Mouse (Mus musculus): ENCODE data around the gene Exosc5.

Gene Exosc5

GRCm38 (mm10) chr7:25674719-25675300, 15.8 kb downstream of the Exosc5 start, which contains the start of gene Tmem91:
Gene Tmem91 (minus strand): TSS chr7:25675166.
- in situ Hi-C loops (cut with MboI; ENCODE audit: unreplicated experiment in 2 of 2): no loop called here

DNA sequence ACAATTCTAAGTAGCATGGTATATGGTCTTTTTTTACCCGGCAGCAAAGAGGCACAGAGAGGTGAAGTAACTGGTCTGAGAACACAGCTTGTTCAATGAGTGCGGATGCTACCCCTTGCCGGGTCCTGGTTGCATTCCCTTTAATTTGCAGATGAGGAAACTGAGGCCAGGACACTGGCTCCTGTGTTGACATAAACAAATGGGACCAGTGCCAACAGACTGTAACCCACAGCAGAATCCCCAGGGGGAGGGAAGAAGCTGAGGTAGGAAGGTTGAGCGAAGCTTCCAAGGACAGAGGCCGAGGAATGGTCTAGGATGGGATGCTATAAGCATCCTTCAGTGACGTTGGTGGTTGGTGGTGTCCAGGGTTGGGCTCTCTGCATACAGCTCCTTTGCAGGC, 16.4 kb downstream of the Exosc5 start:
- in situ Hi-C loops (cut with MboI; ENCODE audit: unreplicated experiment in 2 of 2): no loop called here

DNA sequence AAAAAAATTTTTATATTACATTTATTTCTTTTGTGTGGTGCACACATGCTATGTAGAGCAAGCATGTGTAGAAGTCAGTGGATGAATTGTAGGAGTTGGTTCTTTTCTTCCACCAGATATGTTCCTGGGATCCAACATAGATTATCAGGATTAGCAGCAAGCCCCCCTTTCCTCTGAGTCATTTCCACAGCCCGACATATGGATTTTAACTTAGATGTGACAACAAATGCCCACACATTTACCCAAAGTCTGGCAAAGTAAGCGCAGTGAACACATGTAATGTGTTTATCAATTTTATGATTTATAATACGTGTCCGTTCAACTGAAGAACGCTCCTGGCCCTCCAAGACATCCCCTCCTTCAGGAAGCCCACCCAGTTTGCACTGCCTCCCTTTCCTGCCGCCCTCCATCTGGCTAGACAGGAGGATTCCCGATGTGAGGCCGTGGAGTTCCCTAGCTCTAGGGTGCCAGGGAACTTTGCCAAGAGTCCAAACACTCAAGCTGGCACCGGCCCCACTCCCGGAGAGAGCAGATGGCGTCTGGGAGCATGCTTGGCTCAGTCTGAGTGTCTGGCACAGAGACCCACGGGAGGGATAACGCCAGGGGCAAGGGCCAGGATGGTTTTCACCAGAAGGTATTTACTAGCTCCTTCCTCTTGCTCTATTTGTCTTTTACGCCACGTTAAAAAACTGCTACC, 17.3 kb downstream of the Exosc5 start:
- in situ Hi-C loops (cut with MboI; ENCODE audit: unreplicated experiment in 2 of 2): no loop called here

DNA sequence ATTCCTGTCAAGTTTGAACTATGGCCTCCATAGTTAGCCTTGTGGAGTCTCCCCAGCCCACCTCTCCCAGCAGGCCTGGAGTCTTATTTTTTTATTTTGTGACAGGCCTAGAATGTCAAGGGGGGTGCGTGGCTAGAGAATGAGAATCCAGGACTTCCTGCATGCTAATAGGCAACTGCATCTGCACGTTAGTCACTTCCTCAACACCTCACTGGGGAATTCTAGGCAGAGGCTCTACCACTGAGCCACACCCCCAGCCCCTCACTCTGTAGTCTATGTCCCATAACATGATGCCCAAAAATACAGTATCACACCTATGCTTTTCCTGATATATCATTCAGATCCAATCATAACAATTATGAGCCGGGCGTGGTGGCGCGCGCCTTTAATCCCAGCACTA, 18.0 kb downstream of the Exosc5 start:
- in situ Hi-C loops (cut with MboI; ENCODE audit: unreplicated experiment in 2 of 2): no loop called here

DNA sequence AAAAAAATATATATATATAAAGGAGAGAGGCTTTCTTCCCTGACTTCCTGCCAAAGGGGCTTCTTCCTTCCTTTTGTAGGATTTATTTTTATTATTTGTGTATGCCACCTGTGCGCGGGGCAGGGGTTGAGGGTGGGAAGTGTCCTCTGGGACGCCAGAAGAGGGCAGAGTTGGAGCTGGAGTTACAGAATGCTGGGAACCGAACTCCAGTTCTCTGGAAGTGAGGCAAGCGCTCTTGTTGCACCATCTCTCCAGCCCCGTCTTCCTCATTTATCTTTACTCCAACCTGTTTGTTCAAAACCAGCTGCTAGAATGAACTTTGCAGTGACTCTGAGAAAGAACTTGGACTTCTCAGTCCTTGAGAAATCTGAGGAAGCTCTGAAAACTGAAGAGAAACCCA, 21.0 kb downstream of the Exosc5 start:
- in situ Hi-C loops (cut with MboI; ENCODE audit: unreplicated experiment in 2 of 2): loop anchor here (5.0 kb wide), 3 partner anchors 37 to 72 kb away; partner anchors contain the start of genes Ccdc97 (in 1 of the 2) and Hnrnpul1 (in 1 of the 2)

DNA sequence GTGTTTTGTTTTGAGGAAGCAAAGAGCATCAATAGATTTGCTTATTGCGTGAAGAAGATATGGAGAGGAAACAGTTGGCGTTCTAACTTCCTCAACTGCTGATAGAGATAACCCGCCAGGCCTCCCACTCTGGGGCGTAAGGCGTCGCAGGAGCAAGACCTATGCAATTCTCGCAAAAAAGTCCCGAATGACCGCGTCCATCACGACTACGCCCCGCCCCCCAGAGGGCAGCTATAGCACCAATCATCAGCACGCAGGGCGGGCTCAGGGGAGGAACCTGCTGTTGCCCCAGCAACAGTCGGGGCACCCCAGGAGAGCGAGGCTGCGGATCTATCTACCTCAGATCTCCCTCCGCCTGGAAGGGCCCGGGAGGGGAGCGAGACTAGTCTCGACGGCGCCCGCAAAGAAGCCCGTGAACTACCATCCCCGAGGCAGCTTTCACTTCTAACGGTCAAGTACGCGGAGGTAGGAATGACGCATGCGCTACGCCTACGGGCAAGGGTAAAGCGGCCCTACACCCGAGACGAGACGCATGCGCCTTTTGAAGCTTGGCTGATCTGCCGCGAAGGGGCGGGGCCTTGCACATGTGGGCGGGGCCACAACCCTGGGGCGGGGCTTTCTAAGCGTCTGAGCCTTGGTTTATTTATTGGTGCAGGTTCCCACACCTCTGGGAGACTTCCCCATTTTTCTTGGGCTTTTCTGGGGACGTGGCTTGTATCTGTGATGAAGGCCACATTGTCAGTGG, 21.7 kb downstream of the Exosc5 start, which contains the start of gene B9d2:
B9d2 (plus strand) TSS at position 267 of the 745 bp plus-strand sequence.
- in situ Hi-C loops (cut with MboI; ENCODE audit: unreplicated experiment in 2 of 2): loop anchor here (5.0 kb wide), 3 partner anchors 37 to 72 kb away; partner anchors contain the start of genes Ccdc97 (in 1 of the 2) and Hnrnpul1 (in 1 of the 2)

DNA sequence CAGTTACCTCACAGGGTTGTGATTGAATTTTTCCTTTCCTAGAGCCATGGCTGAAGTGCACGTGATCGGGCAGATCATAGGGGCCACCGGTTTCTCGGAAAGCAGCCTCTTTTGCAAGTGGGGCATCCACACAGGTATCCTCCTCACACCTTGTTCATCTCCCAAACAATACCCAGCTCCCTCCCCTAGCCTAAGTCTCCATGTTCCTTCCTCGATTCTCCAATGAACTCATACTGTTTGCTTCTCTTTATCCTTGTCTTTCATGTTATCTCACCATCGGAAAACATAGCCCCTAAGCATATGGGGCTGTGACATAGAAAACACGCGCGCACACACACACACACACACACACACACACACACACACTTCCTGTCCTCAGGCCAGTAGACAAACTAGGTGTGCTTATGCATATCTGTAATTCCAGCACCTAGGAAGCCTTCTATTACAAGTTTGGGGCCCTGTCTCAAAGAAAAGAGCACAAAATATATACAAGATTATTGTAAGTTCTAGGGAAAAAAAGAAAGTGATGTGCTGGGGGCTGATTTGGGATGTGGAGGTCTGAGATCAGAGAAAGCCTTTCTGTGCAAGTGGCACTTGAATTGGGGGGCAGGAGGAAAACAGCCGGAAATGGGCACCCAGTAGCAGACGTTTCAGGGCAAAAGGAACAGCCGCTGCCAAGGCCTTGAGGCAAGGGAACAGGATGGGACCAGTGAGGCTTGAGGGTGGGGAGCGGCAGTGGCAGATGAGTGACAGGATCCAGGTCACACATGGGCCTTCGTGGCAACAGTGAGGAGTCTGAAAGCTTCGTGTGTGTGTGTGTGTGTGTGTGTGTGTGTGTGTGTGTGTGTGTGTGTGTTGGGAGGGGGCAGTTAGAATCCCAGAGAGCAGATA, 22.6 kb downstream of the Exosc5 start:
- in situ Hi-C loops (cut with MboI; ENCODE audit: unreplicated experiment in 2 of 2): loop anchor here (5.0 kb wide), 3 partner anchors 36 to 71 kb away; partner anchors contain the start of genes Ccdc97 (in 1 of the 2) and Hnrnpul1 (in 1 of the 2)

DNA sequence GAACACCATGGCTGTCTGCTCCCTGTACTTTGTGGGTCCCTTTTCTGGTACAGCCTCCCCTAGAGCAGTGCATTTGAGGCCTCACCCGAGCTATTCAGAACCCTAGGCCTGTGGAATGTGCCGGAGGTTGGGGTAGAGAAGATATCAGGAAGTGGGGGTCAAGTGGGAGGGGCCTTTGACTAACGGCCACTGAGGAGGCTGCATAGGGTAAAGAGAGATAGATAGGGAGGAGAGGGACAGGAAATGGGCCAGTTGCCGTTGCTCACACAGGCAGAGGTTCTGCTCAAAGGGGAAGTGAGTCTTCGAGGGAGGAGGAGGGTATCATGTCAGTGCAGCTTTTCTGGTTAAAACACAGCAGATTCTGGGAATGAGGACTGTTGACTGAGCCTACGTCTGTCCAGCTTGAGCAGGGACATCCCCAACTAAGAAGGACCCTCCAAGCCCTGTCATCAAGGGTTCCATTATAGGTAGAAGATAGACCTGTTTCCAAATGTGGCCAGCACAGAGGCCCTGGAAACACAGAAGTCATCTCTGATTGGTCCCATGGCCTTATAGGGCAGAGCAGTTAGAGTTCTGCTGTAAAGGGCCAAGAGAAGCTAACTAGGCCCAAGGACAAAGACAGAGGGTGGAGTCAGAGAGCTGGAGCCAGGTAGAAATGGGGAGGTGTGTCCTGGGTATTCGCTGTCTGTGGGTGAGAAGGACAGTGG, 24.7 kb downstream of the Exosc5 start:
- in situ Hi-C loops (cut with MboI; ENCODE audit: unreplicated experiment in 2 of 2): loop anchor here (5.0 kb wide), 3 partner anchors 34 to 69 kb away; partner anchors contain the start of genes Ccdc97 (in 1 of the 2) and Hnrnpul1 (in 1 of the 2)

DNA sequence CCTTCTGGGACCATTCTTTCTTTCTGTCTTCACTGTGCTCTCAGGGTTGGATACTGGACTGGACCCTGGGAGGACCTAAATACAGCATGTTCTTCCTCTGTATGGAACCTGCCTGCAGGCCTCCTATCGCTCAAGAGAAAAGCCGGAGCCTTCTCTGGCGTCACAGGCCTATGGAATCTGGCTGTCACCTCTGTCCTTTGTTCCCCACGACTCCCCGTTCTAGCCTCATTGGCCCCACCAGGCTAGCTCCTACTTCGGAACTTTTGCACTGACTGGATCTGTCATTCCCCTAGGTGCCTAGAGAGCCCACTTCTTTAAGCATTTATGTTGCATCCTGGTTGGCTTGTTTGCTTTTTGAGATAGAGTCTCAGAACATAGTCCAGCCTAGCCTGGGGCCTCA, 25.7 kb downstream of the Exosc5 start:
- in situ Hi-C loops (cut with MboI; ENCODE audit: unreplicated experiment in 2 of 2): loop anchor here (5.0 kb wide), 4 partner anchors 32 to 68 kb away; partner anchors contain the start of genes Hnrnpul1 (in 2 of the 2) and Ccdc97 (in 1 of the 2)

GRCm38 (mm10) chr7:25685926-25686470, 27.0 kb downstream of the Exosc5 start:
- in situ Hi-C loops (cut with MboI; ENCODE audit: unreplicated experiment in 2 of 2): loop anchor here (5.0 kb wide), 2 partner anchors 34 to 66 kb away; partner anchors contain the start of gene Hnrnpul1 (in 1 of the 2)

DNA sequence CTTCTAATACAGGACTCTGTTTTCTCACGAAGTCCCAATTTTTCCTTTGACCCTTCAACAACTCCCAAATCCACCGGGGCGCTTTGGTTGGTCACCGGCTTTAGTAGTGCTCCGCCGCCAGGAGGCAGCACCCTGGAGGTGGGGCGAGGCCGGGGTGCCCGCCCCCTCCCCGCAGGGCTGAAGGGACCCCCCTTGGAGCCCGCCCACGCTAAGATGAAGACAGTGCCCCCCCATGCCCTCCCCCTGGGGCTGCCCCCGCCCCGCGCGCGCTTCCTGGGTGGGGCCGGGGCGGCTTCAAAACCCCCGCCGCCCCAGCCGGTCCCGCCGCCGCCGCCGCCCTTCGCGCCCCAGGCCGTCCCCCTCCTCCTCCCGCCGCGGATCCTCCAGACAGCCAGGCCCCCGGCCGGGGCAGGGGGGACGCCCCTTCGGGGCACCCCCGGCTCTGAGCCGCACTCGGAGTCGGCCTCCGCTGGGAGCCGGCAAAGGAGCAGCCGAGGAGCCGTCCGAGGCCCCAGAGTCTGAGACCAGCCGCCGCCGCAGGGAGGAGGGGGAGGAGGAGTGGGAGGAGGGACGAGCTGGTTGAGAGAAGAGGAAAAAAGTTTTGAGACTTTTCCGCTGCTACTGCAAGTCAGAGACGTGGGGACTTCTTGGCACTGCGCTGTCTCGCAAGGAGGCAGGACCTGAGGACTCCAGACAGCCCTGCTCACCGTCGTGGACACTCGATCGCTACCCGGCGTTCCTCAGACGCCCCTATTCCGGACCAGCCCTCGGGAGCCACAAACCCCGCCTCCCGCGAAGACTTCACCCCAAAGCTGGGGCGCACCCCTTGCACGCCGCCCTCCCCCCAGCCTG, 27.9 kb downstream of the Exosc5 start, which contains the start of gene Tgfb1:
Tgfb1 (plus strand) TSS at position 323 of the 852 bp plus-strand sequence.
- in situ Hi-C loops (cut with MboI; ENCODE audit: unreplicated experiment in 2 of 2): loop anchor here (5.0 kb wide), 2 partner anchors 35 to 65 kb away; partner anchors contain the start of gene Hnrnpul1 (in 1 of the 2)

GRCm38 (mm10) chr7:25687811-25688401, 28.9 kb downstream of the Exosc5 start:
- in situ Hi-C loops (cut with MboI; ENCODE audit: unreplicated experiment in 2 of 2): loop anchor here (5.0 kb wide), 2 partner anchors 36 to 64 kb away; partner anchors contain the start of gene Hnrnpul1 (in 1 of the 2)

GRCm38 (mm10) chr7:25688810-25689586, 30.0 kb downstream of the Exosc5 start:
- in situ Hi-C loops (cut with MboI; ENCODE audit: unreplicated experiment in 2 of 2): loop anchor here (5.0 kb wide), 2 partner anchors 37 to 63 kb away; partner anchors contain the start of gene Hnrnpul1 (in 1 of the 2)

- in situ Hi-C loops (cut with MboI; ENCODE audit: unreplicated experiment in 2 of 2): loop anchor here (5.0 kb wide), 2 partner anchors 37 to 63 kb away; partner anchors contain the start of gene Hnrnpul1 (in 1 of the 2)
Observed at GRCm38 (mm10) chr7:25689603-25690021, 30.6 kb downstream of the Exosc5 start.

- in situ Hi-C loops (cut with MboI; ENCODE audit: unreplicated experiment in 2 of 2): no loop called here
Observed at GRCm38 (mm10) chr7:25690051-25690450, 31.1 kb downstream of the Exosc5 start.

DNA sequence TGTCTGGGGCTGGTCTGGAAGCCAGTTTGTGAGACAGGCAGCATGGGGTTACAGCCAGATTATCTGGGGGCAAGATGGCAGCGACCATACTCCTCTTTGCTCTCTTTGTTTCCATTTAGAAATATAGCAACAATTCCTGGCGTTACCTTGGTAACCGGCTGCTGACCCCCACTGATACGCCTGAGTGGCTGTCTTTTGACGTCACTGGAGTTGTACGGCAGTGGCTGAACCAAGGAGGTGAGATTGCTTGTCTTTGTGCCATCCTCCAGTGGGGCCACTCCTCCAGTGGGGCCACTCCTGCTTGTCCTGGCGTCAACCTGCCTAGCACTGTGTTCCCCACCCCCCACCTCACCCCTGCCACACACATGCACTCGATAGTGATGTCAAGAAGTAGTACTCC, 35.1 kb downstream of the Exosc5 start:
- in situ Hi-C loops (cut with MboI; ENCODE audit: unreplicated experiment in 2 of 2): no loop called here

Measured in v-Abl transformed pro-B cells (cell line).